Mouse (Mus musculus) CD4-positive, CD25-positive, alpha-beta regulatory T cell, adult 2 months (primary cell): ENCODE data around the gene Atp5b.
"Not testable (repeated sequence)": the region's sequence is repeated elsewhere in the genome, so short reads cannot be mapped to it uniquely, and the experiment has no call there.

Source experiments
- DNase-seq: peaks from one replicate; pipeline ENCODE4 v3.0.0-alpha.2; 2012; ENCODE audit warnings: low read depth, low spot score

Gene Atp5b

DNA sequence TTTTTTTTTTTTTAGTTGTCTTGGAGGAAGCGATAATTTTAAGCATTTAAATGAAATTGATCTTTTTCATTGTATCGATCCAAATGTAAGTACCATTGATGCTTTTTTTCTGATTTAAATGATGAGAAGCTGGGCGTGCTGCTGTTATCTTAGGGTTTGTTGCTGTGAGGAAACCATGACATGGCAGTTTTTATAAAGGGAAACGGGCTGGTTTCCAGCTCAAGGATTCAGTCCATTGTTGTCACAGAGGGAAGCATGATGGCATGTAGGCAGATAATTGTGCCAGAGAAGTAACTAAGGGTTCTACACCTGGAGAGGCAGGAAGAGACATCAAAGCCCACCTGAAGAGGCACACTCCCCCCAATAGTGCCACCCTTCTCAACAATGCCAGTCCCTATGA lies 13.9 kb upstream of the Atp5b start:
- DNase-seq = no peak

DNA sequence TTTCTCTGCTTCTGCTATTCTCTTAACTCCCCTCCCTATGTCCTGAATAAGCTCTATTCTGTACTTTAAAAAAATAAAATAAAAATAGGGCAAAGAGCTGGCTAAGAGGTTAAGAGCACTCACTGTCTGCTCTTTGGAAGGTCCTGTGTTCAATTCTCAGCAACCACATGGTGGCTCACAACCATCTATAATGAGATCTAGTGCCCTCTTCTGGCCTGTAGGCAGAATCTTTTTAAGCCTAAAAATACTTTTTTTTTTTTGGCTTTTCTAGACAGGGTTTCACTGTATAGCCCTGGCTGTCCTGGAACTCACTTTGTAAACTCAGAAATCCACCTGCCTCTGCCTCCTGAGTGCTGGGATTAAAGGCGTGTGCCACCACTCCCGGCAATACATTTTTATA lies 12.6 kb upstream of the Atp5b start:
- not testable (repeated sequence) for DNase-seq

DNA sequence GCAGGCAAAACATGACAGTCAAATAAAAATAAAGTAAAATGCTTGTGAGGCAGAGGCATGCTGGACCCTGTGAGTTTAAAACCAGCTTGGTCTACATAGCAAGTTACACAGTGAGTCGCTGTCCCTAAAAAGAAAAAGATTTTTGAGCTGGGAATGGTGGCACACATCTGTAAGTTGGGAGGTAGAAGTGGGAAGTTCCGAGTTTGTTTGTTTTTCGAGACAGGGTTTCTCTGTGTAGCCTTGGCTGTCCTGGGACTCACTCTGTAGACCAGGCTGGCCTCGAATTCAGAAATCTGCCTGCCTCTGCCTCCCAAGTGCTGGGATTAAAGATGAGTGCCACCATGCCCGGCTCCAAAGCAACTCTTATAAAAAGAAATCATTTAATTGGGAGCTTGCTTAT lies 4.8 kb upstream of the Atp5b start:
- not testable (repeated sequence) for DNase-seq

DNA sequence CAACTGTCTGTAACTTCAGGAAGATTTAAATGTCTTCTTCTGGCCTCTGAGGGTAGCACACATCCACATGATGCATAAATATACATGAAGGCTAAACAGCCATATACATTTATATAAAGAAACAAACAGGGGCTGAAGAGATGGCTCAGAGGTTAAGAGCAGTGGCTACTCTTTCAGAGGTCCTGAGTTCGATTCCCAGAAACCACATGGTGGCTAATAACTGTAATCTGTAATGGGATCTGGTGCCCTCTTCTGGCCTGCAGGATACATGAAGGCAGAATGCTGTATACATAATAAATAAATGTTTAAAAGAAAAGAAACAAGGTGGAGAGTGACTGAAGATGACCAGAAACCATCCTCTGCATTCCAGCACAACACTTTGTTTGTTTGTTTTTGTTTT lies 2.6 kb upstream of the Atp5b start:
- peak; percentile 59 for DNase-seq

DNA sequence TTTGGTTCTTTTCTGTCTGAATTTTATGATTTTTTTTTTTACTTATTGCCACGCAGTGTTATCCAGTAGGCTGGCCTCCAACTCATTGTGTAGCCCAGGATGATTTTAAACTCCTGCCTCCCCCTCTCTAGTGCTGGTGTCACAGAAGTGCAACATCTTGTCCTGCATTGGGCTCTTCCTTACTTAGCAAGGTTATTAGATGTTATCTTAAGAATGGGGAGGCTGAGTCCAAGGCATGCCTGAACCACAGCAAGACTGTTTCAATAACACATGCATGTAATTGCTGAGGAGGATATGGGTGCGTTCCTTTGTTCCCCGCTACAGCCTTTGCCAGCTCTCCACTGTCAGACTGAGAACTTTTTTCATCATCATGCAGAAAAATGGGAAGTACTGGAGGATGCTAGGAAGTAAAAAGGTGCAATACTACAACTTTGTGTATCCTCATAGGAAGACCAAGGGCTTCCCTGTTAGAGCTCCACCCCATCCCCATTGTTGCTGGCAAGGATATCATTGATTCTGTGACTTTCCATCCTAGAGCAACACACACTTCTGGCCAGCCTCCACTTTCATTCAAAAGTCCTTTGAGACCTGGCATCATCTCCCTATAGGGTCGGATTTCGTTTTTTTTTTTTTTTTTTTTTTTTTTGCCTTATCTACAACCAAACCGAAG lies 1.1 kb upstream of the Atp5b start:
- DNase-seq = no peak

DNA sequence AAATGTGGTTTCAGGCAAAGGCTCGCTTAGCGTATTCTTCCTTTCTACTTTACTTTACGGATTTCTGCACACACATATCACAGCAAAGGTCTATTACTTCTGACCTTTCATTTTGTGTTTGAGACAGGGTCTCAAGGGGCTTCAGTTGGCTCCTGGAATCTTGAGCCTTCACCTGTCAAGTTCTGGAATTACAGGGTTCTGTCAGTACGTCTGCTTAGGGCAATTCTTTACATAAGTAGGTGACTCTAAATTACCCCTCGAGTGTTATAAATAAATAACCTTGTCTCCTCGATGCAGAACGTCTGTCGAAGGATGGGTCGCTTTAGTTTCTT lies 630 bp upstream of the Atp5b start:
- no peak for DNase-seq

DNA sequence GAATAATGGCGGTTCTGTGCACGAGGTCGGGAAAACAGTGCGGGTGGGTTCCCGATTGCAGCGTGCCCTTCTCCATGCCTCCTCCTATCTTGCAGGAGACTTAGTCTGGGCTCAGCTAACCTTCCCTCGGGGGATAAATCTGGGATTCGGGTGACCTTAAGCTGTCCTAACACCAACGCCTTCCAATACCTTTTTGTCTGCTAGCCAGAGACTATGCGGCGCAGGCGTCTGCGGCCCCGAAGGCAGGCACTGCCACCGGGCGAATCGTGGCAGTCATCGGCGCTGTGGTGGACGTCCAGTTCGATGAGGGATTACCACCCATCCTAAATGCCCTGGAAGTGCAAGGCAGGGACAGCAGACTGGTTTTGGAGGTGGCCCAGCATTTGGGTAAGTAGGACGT lies 615 bp downstream of the Atp5b start:
- DNase-seq = peak; percentile 28

DNA sequence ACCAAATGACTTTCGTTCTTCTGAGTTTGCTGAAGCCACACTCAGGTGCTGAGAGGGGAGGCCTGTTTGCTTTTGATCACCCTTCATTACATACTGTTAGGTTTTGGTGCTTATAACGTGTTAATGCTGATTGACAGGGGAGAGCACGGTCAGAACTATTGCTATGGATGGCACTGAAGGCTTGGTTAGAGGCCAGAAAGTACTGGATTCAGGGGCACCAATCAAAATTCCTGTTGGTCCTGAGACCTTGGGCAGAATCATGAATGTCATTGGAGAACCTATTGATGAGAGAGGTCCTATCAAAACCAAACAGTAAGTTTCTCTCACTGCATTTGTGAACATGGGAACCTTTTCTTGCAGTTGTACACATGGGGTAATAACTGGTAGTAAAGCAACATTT lies 1.1 kb downstream of the Atp5b start:
- no peak for DNase-seq

DNA sequence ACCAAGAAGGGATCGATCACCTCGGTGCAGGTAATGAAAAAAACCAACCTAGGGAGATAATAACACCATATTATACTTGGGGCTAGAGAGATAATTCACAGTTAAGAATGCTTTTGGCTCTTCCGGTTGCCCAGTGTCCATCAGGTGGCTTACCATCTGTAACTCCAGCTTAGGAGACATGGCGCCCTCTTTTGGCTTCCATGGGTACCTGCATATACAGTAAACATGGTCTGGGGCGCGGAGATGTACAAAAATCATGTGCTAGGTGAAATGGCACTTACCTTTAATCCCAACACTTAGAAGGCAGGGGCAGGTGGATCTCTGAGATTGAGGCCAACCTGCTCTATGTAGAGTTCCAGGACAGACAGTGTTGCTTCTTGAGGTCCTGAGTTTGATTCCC lies 3.3 kb downstream of the Atp5b start:
- peak; percentile 71 for DNase-seq

DNA sequence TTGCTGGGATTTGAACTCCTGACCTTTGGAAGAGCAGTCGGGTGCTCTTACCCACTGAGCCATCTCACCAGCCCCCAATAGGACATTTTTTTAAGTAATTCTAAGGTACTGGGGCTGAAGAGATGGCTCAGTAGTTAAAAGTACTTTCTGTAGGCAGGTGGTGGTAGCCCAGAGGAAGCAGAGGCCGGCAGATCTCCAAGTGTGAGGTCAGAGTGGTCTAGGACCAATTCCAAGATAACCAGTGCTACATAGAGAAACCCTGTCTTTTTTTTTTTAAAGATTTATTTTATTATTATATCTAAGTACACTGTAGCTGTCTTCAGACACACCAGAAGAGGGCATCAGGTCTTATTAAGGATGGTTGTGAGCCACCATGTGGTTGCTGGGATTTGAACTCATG lies 4.1 kb downstream of the Atp5b start:
- DNase-seq = not testable (repeated sequence)

DNA sequence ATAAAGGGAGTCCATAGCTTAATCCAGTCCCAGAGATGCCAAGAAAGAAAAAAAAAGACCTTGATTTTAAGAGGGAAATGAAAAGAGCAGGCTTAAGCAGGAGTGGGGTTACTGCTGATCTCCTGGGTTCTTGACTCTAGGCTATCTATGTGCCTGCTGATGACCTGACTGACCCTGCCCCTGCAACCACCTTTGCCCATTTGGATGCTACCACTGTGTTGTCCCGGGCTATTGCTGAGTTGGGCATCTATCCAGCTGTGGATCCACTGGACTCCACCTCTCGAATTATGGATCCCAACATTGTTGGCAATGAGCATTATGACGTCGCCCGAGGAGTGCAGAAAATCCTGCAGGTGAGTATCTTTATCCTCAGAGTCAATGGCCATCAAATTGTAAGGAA lies 5.1 kb downstream of the Atp5b start:
- no peak for DNase-seq

DNA sequence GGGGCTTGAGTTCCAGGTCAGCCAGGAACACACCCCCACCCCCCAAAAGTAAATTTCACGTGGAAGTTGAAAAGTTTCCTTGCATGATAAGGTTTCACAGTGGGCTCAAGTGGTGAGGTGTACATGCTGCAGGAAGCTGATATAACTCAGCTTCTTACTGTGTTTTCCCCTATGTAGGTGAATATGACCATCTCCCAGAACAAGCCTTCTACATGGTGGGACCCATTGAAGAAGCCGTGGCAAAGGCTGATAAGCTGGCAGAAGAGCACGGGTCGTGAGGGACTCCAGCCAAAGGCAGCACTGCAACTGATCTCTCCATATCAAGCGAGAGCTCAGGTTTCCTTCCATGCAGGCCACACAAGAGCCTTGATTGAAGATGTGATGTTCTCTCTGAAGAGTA lies 6.8 kb downstream of the Atp5b start:
- no peak for DNase-seq

DNA sequence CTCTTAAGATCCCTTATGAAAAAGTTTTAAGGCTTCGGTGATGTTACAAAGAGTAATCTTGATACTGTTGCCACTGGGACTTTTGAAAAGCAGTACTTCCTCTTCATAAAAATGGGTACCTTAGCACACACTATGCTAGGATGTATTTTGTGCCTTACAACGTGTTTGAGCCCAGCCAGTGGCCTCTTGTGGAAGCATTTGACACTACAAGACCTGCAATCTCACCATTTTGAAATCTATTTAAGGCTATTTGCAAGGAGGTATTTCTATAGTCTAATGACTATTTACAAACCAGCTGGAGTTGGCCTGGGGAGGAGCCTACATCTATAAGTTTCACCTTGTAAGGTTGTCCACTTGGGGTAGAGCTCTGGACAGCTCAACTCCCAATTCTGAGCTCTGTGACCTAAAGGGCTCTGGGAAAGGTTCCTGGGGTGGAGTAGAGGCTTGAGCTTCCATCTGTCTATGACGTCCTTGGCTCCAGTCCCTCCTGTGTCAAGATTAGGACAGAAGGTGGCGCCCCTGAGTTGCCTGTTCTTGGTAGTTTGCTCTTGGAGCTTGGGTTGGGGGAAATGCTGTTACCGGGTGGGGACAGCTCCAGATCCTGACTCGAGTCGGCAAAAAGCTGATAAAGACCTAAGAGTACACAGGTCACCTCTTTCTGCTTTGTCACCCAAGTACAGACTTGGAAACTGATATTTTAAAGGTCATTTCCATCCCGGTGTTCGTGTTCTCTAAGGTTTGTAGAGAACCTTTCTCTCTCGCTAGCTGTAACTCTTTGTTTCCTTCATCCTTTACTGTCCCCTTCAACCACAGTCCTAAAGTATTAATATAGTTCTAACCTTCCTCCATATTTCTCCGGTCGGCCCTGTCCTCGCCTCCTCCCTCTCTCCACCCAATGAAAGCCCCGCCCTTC lies 7.8 kb downstream of the Atp5b start:
- peak; percentile 94 for DNase-seq

DNA sequence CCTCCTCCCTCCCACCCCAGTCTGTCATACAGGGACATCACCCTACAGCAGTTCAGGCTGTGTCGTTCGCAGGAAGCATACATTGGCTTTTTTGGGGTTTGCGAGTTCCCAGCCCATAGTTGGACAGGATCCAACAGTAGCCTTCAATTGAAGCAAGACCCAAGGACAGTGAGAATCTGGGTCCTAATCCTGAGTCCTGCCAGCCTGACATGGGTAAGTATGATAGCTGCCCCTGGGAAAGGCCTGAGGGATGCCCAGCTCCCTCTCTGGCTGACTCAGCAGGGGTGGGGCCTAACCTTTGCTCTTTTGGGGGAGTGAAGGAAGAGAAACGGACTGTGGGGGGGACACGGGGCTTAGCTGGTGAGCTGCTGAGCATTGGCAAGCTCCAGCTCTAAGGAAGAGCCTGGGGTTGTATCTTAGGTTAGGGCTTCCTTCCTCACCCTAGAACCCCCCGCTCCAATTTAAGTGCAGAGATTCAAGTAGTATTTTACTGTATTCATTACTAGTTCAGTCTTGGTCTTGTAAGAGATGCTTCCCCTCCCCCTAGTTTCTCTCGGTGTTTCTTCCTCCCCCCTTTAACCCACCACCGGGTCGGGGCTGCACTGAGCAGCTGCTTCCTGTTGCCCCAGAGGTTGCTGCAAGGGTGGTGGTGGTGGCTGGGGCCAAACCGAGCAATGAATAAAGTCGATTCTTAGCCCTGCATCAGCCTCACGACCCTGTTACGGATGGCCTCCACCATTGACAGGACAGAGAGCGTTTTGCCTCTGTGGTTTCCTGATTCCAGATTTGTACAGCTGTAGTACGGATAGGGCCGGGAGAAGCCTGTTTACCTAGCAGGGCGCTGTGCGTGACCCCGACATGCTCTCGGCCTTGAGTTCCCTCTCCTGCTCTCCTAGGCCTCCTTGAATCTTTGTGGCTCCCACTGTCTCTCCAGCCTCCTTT lies 8.8 kb downstream of the Atp5b start, which contains the start of gene Baz2a:
Gene Baz2a, plus strand, starts transcription at position 14 of the 942 bp plus-strand sequence.
- DNase-seq = peak; percentile 89

DNA sequence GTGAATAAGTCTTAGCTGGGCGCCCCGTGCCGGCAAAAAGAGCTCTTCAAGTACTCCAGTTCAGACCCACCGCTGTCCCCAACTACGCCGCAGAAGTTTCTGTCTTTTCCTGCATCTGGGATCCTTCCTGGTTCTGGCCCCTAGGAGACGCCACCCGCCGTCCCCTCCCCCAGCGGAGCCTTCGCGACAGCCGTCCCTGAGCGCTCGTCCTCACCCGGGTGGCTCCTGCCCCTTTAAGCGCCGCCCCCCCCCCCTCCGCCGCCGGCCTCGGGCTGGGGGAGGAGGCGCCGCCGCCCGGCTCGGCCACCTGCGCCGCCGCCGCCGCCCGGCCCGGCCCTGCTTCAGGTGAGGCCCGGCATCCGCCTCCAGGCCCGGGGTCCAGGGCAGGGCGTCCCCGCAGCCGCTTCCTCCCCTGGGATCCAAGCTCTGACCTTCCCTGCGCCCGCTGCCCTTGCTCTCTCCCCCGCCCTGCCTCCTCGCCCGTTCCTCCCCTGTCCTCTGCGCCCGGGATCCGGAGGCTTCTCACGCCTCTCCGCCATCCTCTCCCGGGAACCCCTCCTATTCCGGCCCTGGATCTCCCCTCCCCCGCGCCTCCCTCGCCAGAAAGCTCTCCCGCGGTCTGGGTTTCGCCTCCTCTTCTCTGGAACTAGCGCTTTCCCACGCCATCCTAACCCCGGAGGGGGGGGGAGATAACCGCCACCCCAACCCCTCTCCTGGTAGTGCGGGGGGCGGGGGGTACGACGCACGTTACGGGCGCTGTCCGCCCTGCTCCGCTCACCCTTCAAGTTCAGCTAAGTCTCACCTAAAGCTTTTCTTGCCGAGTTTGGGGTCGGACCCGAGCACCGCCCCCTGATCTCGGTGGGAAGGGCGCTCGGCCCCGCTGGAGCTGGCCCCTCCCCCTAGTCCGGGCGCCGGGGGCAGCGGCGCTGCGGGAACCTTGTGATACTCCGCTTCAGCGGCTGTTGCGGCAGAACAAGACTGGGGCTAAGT lies 9.7 kb downstream of the Atp5b start:
- peak; percentile 79 for DNase-seq

DNA sequence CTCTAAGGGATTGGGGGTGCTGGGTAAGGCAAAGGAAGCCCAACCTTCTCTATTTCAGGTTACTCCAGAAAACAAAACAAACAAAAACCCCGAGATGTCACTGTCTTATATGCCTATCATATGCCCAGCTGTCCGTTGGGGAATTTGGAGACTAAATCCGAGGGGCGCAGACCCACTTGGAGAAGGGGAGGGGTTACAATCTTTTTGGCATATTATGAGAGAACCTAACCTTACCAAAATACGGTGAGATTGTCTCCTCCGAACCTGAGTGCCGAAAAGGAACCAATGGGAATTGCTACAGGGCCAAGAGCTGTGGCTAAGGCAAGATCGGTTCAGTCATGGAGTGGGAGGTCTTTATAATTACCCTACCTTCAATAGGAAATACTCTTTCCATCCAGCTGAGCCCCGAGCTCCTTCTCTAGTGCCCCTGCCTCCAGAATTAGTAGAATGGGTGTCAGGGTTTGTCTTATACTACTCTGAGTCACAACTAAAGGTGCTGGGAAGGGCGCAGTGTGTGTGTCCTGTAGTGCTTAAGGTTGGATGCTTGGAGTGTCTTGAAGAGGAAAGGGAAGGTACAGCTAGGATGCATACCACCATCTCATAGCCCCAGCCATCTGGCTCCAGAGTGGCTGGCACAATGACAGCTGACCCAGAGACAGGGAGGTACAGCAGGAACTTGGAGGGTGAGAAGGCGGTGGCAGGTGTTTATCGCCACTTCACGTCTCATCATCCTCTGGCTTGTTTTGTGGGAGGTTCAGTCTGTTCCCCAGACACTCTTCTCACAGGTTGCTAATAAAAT lies 10.6 kb downstream of the Atp5b start:
- peak; percentile 54 for DNase-seq

DNA sequence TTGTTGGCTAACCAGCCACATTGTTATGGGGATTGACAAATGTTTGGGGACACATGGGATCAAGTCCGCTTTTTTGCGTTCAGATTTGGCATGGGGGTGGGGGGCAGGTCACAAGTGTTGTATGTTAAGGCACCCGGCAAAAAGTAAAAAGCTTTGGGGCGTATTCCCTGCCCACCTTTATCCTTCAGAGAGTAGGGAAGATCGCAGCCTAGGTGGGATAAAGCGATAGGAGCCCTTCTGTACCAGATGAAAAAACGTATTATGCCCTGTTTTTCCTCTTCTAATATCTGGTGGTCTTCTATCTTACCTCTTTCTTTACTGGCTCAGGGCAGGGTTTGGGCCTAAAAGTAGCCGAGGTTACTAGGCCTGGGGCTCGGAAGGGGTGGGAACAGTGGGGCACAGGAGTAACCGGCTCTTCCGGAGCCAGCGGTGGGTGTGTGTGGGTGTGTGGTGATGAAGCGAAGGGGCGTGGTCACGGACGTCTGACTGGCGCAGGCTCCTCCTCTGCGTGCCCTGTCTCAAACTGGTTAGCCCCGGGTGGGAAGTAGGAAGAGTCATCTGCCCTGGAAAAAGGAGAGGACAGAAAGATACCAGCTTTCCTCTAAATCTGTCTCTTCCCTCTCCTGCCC lies 11.4 kb downstream of the Atp5b start:
- peak; percentile 95 for DNase-seq

DNA sequence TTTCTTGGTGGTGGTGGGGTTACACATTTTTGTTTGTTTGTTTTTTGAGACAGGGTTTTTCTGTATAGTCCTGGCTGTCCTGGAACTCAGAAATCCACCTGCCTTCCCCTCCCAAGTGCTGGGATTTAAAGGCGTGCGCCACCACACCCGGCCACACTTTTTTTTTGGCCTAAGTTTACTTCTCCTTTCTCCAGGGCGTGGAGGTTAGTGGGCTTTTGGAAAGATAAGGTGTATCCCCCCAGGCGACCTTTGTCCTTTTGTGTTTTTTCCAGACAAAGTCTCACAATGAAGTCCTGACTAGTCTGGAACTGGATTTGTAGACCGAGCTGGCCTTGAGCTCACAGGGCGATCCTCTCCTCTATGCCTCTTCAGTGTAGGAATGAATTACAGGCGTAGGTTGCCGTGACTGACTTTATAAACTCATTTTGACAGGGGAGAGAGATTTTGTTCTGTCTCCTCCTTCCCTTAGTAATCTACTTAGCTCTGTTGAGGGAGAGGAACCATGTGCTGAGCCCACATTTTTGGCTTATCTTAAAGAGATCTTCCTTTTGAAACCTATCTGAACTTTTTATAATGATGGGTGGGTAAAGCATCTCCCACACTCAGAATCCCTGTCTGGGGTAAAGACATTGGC lies 12.0 kb downstream of the Atp5b start:
- no peak for DNase-seq

DNA sequence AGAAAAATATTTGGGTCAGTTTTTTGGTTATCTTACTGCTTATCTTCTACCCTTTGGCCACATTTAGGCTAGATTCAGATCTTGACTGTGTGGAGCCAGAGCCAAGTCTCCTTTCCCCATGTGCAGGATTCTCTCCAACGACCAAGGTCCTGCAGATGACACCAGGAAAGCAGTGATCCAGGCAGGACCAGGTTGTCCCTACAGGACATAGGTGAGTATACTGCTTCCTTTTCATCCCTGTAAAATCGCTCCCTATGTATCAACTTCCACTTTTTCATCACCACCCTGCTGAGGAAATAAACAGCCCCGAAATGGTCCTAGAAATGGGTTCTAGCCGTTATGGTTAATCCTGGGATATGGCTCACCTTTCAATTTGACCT lies 13.2 kb downstream of the Atp5b start:
- no peak for DNase-seq
